Mouse (Mus musculus): ENCODE results near the gene Nmur2. TPM values are rescaled to one million over a fixed set of nuclear protein-coding genes. Genes with fewer than 3 reads are reported as not detected.
A peak's percentile ranks its signal among the peaks of the same experiment; 100 is the strongest.

The Nmur2 gene
- polyA plus RNA-seq, 1 experiment = 0.11 TPM

- H3K27me3 ChIP-seq (ENCODE audit: control insufficient read depth, insufficient read depth, low read length) = no peaks in the 10 kb centered on the region
- H3K4me3 ChIP-seq (replicated peaks; ENCODE audit: insufficient read depth, low read depth, low read length) = no peak overlapping the region
Measured at GRCm38 (mm10) chr11:56026854-56027253, 14.0 kb downstream of the Nmur2 start.

GRCm38 (mm10) chr11:56025746-56026570 lies 14.9 kb downstream of the Nmur2 start:
- no peak overlapping the region for H3K27ac ChIP-seq (ENCODE audit: insufficient read depth, low read length)
- no peak for TF ChIP-seq POLR2A (IDR thresholded peaks at IDR 0.05; ENCODE audit: borderline replicate concordance, insufficient read depth, low read length)
- no peak for TF ChIP-seq CTCF (IDR thresholded peaks at IDR 0.05; ENCODE audit: borderline replicate concordance, insufficient read depth, low read depth, low read length)
- no peak overlapping the region for H3K4me3 ChIP-seq (replicated peaks; ENCODE audit: insufficient read depth, low read depth, low read length)
- H3K27me3 ChIP-seq (ENCODE audit: control insufficient read depth, insufficient read depth, low read length) = no peaks in the 10 kb centered on the region
- H3K4me1 ChIP-seq (ENCODE audit: control insufficient read depth, insufficient read depth, low read length) = no peaks in the 10 kb centered on the region
- WGBS = 13% methylated on average over 10 of the region's 10 CpGs
- DNase-seq = peak; percentile 41 to 55

More at GRCm38 (mm10) chr11:56026854-56027253, 14.0 kb downstream of the Nmur2 start:
- H3K4me1 ChIP-seq (ENCODE audit: control insufficient read depth, insufficient read depth, low read length) = no peaks in the 10 kb centered on the region
- WGBS = 95% methylated on average over 10 of the region's 10 CpGs
- no peak for TF ChIP-seq POLR2A (IDR thresholded peaks at IDR 0.05; ENCODE audit: borderline replicate concordance, insufficient read depth, low read length)
- TF ChIP-seq CTCF (IDR thresholded peaks at IDR 0.05; ENCODE audit: borderline replicate concordance, insufficient read depth, low read depth, low read length) = no peak
- no peak overlapping the region for H3K27ac ChIP-seq (ENCODE audit: insufficient read depth, low read length)
- DNase-seq = no peak

GRCm38 (mm10) chr11:56013510-56014057 lies 27.2 kb downstream of the Nmur2 start:
- peak; percentile 6; the same call in 1 of the 2 replicates for TF ChIP-seq CTCF (IDR thresholded peaks at IDR 0.05; ENCODE audit: borderline replicate concordance, insufficient read depth, low read depth, low read length)
- no peak for TF ChIP-seq POLR2A (IDR thresholded peaks at IDR 0.05; ENCODE audit: borderline replicate concordance, insufficient read depth, low read length)
- Histone ChIP-seq H3K27me3 (ENCODE audit: control insufficient read depth, insufficient read depth, low read length) (no peaks in the 10 kb centered on the region), H3K4me3 (replicated peaks; ENCODE audit: insufficient read depth, low read depth, low read length) (no peak overlapping the region), H3K27ac (ENCODE audit: insufficient read depth, low read length) (no peak overlapping the region), H3K4me1 (ENCODE audit: control insufficient read depth, insufficient read depth, low read length) (no peaks in the 10 kb centered on the region)
- DNase-seq = no peak
- 20% methylated on average over 9 of the region's 9 CpGs for WGBS

DNA sequence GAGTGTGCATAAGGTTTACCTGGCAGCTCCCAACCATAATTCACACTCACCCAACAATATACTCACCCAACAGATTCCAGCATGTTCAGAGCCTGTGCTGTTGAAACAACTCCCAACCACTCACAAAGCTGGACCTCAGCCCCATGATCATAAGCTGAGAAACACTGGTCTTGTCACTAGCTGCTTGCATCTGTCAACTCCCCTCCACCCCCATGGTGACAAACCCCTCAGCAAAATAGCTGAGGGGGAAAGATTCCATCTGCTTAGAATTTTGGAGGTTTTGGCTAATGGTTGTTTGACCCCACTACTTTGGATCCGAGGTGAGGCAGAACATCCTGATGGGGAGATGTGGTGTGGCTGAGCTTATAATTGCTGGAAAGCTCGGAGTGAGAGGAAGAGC lies 28.4 kb downstream of the Nmur2 start:
- no peak for DNase-seq
- Histone ChIP-seq H3K27ac (ENCODE audit: insufficient read depth, low read length) (no peak overlapping the region), H3K27me3 (ENCODE audit: control insufficient read depth, insufficient read depth, low read length) (no peaks in the 10 kb centered on the region), H3K4me3 (replicated peaks; ENCODE audit: insufficient read depth, low read depth, low read length) (no peak overlapping the region), H3K4me1 (ENCODE audit: control insufficient read depth, insufficient read depth, low read length) (no peaks in the 10 kb centered on the region)
- TF ChIP-seq CTCF (IDR thresholded peaks at IDR 0.05; ENCODE audit: borderline replicate concordance, insufficient read depth, low read depth, low read length) (no peak), POLR2A (IDR thresholded peaks at IDR 0.05; ENCODE audit: borderline replicate concordance, insufficient read depth, low read length) (no peak)
- WGBS = 35% methylated on average over 2 of the region's 2 CpGs

GRCm38 (mm10) chr11:56008277-56008676 lies 32.5 kb downstream of the Nmur2 start:
- no peak overlapping the region for H3K27ac ChIP-seq (ENCODE audit: insufficient read depth, low read length)
- DNase-seq = no peak
- H3K27me3 ChIP-seq (ENCODE audit: control insufficient read depth, insufficient read depth, low read length) = no peaks in the 10 kb centered on the region
- TF ChIP-seq POLR2A (IDR thresholded peaks at IDR 0.05; ENCODE audit: borderline replicate concordance, insufficient read depth, low read length) (no peak), CTCF (IDR thresholded peaks at IDR 0.05; ENCODE audit: borderline replicate concordance, insufficient read depth, low read depth, low read length) (no peak)
- 61% methylated on average over 3 of the region's 3 CpGs for WGBS
- H3K4me3 ChIP-seq (replicated peaks; ENCODE audit: insufficient read depth, low read depth, low read length) = no peak overlapping the region
- H3K4me1 ChIP-seq (ENCODE audit: control insufficient read depth, insufficient read depth, low read length) = no peaks in the 10 kb centered on the region

GRCm38 (mm10) chr11:55992799-55993198 lies 48.0 kb downstream of the Nmur2 start:
- no peak for TF ChIP-seq POLR2A (IDR thresholded peaks at IDR 0.05; ENCODE audit: borderline replicate concordance, insufficient read depth, low read length)
- TF ChIP-seq CTCF (IDR thresholded peaks at IDR 0.05; ENCODE audit: borderline replicate concordance, insufficient read depth, low read depth, low read length) = peak; percentile 2; the same call in 1 of the 2 replicates
- Histone ChIP-seq H3K27ac (ENCODE audit: insufficient read depth, low read length) (no peak overlapping the region), H3K4me3 (replicated peaks; ENCODE audit: insufficient read depth, low read depth, low read length) (no peak overlapping the region), H3K27me3 (ENCODE audit: control insufficient read depth, insufficient read depth, low read length) (no peaks in the 10 kb centered on the region), H3K4me1 (ENCODE audit: control insufficient read depth, insufficient read depth, low read length) (no peaks in the 10 kb centered on the region)
- no peak for DNase-seq
- WGBS = 54% methylated on average over 1 of the region's 1 CpGs

- no peak for DNase-seq
- no peak overlapping the region for H3K27ac ChIP-seq (ENCODE audit: insufficient read depth, low read length)
- H3K4me1 ChIP-seq (ENCODE audit: control insufficient read depth, insufficient read depth, low read length) = no peaks in the 10 kb centered on the region
- no peaks in the 10 kb centered on the region for H3K27me3 ChIP-seq (ENCODE audit: control insufficient read depth, insufficient read depth, low read length)
- no peak overlapping the region for H3K4me3 ChIP-seq (replicated peaks; ENCODE audit: insufficient read depth, low read depth, low read length)
- WGBS = 15% methylated on average over 3 of the region's 3 CpGs
- TF ChIP-seq CTCF (IDR thresholded peaks at IDR 0.05; ENCODE audit: borderline replicate concordance, insufficient read depth, low read depth, low read length) (no peak), POLR2A (IDR thresholded peaks at IDR 0.05; ENCODE audit: borderline replicate concordance, insufficient read depth, low read length) (no peak)
Measured at GRCm38 (mm10) chr11:55992148-55992547, 48.7 kb downstream of the Nmur2 start.

Measured in cerebellum, adult 2 months (tissue).